Mouse (Mus musculus) embryo, embryonic 10.5 days (tissue): Measurements from ENCODE around the gene Pdzd7.

ENCODE experiments used
- DNase-seq: peaks from one replicate; pipeline ENCODE4 v3.0.0-alpha.2; 2015; ENCODE audit warnings: low spot score

Gene Pdzd7

GRCm38 (mm10) chr19:45030746-45031693 lies 14.5 kb downstream of the Pdzd7 start:
- DNase-seq, result peak; percentile 95

- DNase-seq, result peak; percentile 76
Measured at GRCm38 (mm10) chr19:45030111-45030510, 15.4 kb downstream of the Pdzd7 start.

DNA sequence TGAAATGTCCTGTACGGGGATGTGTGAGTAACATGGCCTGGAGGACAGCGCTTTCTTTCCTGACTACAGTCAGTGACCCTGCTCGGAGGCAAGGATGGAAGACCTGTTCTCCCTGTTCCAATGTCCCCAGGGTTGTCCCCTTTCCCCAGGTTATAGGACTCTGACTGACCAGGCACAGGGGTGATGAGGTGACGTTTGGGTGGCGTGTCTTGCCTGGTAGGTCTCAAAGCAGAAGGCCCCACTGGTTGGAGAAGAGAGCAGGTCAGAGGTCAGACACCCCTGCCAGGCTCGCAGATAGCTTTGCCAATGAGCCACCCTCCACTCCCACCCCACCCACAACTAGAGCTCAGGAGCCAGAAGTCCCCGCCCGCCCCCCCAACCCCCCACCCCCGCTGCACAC lies 15.9 kb downstream of the Pdzd7 start:
- no peak for DNase-seq

DNA sequence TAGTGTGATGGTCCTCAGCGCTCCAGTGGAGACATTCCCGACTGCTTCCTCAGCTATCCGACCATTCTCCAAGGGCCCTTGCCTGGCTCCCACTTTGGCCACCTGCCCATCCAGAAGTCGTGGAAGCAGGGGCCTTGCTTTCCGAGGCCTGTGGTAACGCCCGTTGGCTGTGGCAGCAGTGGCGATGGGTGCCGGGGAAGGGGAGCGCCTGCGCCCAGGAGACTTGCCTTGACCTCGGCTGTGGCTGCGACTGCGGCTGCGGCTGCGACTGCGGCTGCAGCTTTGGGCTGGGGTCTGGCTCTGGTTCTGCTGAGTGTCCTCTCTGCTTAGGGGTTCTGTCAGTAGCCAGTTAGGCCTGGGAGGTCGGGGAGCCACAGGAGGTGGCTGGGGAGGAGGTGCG lies 16.8 kb downstream of the Pdzd7 start:
- no peak for DNase-seq

- no peak for DNase-seq
Measured at GRCm38 (mm10) chr19:45027848-45028247, 17.7 kb downstream of the Pdzd7 start.

DNA sequence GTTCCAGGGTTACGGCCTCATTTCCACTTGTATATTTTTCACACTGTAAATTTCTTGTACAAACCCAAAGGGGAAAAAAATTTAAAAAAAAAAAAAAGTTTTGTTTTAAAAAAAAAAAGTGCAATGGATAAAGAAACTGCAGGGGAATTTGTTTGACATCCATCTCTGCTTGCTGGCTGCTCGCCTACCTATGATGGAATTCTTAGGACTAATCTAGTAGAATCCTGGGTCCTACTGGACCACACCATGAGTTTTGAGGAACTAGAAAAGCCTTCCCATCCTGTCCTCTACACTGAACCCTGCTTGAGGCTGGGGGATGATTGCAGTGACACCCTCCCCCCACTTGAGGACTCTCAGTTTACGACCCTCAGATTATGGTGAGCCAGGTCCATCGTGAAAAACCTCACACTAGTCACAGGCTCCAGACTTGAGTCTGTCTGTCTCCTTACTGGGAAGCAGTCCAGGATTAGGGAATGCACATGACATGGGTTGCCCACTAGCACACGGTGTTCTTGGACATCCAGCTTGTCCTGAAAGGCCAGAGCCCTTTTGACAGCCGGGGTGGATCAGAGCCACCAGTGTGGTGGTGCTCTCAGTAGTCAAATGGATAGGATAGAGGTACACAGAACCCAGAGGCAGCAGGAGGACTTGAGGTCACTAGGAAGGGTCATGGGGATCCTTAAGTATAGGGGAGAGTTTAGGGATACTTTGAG lies 18.4 kb downstream of the Pdzd7 start:
- DNase-seq, result no peak

DNA sequence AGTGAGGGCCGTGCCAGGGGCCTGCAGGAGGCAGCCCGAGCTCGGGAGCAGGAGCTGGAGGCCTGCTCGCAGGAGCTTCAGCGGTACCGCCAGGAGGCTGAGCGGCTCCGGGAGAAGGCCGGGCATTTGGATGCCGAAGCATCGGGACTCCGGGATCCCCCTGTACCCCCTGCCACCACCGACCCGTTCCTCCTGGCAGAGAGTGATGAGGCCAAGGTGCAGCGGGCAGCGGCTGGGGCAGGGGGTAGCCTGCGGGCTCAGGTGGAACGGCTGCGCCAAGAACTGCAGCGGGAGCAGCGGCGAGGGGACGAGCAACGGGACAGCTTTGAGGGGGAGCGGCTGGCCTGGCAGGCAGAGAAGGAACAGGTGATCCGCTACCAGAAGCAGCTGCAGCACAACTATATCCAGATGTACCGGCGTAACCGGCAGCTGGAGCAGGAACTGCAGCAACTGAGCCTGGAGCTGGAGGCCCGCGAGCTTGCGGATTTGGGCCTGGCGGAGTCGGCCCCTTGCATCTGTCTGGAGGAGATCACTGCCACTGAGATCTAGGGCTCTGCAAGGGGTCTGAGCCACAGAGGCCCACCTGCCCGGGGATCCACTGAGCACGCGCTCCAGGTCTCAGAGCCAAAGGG lies 19.5 kb downstream of the Pdzd7 start:
- DNase-seq, result no peak

GRCm38 (mm10) chr19:45024775-45025174 lies 20.7 kb downstream of the Pdzd7 start:
- no peak for DNase-seq

DNA sequence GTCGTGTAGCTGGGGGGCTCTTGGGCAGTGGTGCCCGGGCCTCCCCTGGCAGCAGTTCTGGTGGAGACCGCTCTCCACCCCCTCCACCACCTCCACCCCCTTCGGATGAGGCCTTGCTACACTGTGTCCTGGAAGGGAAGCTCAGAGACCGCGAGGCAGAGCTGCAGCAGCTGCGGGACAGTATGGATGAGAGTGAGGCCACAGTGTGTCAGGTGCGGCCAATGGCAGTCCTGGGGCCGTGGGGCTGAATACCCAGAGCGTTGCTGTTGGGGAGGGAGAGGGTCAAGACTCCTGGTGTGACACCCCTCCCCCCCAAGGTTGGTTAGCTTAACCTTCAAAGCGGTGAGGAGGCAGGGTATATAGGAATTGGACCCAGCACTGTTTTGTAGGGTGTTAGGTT lies 21.5 kb downstream of the Pdzd7 start:
- no peak for DNase-seq

GRCm38 (mm10) chr19:45021362-45021761 lies 24.2 kb downstream of the Pdzd7 start:
- DNase-seq, result no peak

GRCm38 (mm10) chr19:45020348-45020747 lies 25.2 kb downstream of the Pdzd7 start:
- DNase-seq, result no peak

GRCm38 (mm10) chr19:45018351-45018831 lies 27.1 kb downstream of the Pdzd7 start:
- DNase-seq, result peak; percentile 72

DNA sequence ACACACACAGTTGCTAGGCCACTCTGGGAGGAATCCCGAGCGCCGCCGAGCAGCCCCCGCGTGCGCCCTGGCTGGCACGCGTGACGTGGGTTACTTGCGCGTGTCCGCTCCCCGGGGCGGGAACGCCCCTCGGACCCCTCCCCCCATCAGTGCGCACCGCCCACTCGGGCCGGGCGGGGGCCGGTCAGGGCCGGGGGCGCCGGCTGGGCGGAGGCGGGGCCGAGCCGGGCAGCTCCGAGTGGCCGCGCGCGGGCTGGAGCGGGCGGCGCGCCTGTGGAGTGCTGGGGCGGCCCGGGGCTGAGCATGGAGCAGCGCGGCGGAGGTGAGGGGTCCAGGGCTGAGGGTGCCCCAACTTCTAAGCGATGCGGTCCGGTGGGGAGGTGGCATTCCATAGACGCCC lies 27.6 kb downstream of the Pdzd7 start:
- DNase-seq, result peak; percentile 85

GRCm38 (mm10) chr19:45017216-45017771 lies 28.2 kb downstream of the Pdzd7 start:
- peak; percentile 91 for DNase-seq

DNA sequence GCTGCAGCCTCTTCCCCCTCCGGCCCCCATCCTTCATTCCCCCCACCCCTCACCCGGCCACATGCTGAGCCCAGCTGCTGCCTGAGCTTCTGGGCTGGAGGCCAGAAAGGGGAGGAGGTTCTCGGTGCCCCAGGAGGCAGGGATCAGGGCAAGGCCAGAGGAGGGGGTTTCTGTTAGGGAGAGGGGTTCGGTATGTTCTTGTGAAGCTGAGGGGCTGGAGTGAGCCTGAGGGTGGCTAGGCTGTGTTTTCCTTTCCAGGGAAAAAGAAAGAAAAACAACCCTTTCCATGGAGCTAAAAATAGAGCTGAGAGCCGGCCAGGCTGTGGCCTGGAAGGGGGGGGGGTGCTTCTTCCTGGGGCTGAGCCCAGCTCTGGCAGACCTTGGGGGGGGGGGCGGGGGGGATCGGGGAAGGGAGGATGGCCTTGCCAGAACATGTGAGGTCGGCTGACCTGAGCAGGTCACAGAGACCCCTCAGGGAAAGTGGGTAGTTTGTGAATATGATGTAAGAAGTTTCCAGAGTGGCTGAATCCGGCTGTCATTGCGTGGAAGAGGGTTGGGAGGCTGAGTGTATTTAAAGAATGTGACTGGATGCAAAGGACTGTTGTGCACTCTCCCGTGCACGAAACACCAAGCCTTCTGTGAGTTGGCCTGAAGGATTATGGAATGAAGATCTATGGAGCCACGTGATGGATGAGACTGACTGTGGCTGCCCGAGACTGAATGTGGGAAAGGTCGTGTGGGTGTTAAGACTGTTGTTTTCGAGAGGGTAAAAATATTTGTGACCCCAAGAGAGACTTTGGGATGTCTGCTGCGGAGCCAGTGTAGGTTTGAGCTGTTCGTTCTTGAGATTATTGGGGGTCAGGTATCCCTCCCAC lies 28.9 kb downstream of the Pdzd7 start:
- peak; percentile 80 for DNase-seq

DNA sequence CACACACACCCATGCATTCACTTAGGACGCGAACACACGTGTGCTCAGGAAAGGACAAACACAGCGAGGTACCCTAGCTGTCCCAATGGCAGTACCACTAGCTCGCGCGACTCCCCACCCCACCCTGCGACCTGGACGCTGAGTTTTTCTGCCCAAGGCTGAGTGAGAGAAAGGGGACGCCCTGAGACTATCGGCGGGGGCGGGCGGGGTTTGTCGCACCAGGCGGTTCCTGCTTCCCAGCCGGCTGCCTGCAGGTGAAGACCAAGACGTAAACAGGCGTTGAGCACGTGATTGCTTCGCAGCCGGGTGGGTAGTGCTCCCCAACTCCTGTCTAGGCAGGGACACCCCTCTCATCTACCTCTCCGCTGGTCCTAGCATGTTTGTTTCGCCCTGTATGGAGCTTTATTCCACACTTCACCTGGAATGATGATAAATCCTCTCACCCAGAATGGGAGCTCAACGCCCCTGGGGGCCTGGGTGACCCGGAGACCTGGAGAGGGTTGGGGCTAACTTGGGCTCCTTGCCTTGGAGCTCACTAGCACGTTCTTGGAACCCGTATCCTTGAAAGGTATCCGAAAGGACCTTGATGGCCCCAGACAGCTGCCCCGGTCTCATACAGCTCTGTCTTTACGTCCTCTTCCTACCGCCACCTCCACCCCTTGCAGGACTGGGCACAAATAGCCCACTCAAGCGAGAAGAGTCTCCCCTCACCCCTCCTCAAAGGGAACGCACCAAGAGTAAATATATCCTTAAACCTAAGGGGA lies 29.8 kb downstream of the Pdzd7 start:
- DNase-seq, result peak; percentile 57

DNA sequence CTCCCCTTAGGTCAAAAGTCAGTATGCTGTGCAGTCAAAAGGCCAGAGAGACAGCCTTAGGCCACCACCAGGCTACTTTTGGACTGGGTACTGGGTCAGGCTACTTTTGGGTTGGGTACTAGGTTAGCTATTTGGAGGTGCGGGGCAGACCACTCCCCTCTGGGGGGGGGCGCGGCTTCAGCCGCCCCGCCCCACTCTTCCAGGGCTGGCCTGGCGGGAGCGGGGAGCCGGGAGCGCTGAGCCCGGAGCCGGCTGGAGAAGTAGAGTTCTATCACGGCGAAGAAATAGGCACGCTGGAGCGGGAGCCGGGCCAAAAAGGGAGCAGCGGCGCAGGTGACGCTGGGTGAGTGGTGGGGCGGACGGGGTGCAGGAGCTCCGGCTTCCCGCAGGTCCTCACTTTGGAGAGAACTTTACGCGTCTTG lies 30.5 kb downstream of the Pdzd7 start:
- peak; percentile 62 for DNase-seq

DNA sequence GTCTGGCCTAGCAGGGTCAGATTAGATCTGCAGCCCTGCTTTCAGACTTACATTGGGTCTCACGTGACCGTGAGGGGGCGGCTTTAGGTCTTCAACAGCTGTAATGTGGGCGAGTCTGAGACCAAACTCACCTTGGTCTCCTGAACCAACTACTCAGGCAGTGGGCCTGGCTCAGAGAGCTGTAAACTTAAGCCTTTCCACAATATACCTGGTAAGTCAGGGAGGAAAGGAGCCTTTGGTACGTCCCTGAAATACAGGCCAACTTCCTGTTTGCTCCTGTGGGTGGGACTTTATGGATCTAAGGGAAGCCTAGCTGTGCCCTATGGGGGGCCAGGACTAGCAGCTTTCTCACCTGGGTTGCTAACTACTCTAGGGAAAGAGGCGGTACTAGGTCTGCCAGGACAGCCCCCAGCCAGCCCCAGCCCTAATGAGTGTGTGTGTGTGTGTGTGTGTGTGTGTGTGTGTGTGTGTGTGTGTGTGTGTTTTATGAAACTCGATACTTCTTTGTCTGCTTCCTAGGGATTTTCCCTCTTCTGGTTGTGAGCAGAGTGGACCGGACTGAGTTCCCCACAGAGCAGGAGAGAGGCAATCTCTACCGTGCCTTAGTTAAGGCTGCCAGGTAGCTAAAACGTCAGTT lies 31.1 kb downstream of the Pdzd7 start, which contains the start of gene Lzts2:
Gene Lzts2 (plus strand): TSS at position 80 of the 637 bp plus-strand sequence.
- peak; percentile 57 for DNase-seq

GRCm38 (mm10) chr19:45013581-45014225 lies 31.8 kb downstream of the Pdzd7 start:
- peak; percentile 36 for DNase-seq
